Mouse (Mus musculus) testis, postnatal 14 days (tissue): Measurements from ENCODE around the gene Ube2v1.
"Not testable (repeated sequence)": the region's sequence is repeated elsewhere in the genome, so short reads cannot be mapped to it uniquely, and the experiment has no call there.

ENCODE experiments used
- DNase-seq: peaks from one replicate; pipeline ENCODE4 v3.0.0; 2021; ENCODE audit warnings: low spot score

The Ube2v1 gene

GRCm38 (mm10) chr2:167622352-167622751 lies 9.5 kb downstream of the Ube2v1 start:
- DNase-seq, result no peak

GRCm38 (mm10) chr2:167621255-167622087 lies 10.4 kb downstream of the Ube2v1 start:
- no peak for DNase-seq

GRCm38 (mm10) chr2:167617472-167617871 lies 14.4 kb downstream of the Ube2v1 start:
- no peak for DNase-seq

- no peak for DNase-seq
Observed at GRCm38 (mm10) chr2:167617034-167617433, 14.9 kb downstream of the Ube2v1 start.

GRCm38 (mm10) chr2:167613335-167613734 lies 18.6 kb downstream of the Ube2v1 start:
- DNase-seq, result not testable (repeated sequence)

- DNase-seq, result no peak
Observed at GRCm38 (mm10) chr2:167612122-167612521, 19.8 kb downstream of the Ube2v1 start.

GRCm38 (mm10) chr2:167611287-167611686 lies 20.6 kb downstream of the Ube2v1 start:
- DNase-seq, result no peak

- DNase-seq, result no peak
Observed at GRCm38 (mm10) chr2:167606745-167607123, 25.2 kb downstream of the Ube2v1 start.

- no peak for DNase-seq
Observed at GRCm38 (mm10) chr2:167605817-167606744, 25.8 kb downstream of the Ube2v1 start.

- peak; percentile 69 for DNase-seq
Observed at GRCm38 (mm10) chr2:167605178-167605794, 26.6 kb downstream of the Ube2v1 start.

- DNase-seq, result no peak
Observed at GRCm38 (mm10) chr2:167602978-167603377, 28.9 kb downstream of the Ube2v1 start.

- no peak for DNase-seq
Observed at GRCm38 (mm10) chr2:167602364-167602763, 29.5 kb downstream of the Ube2v1 start.

- DNase-seq, result no peak
Observed at GRCm38 (mm10) chr2:167600481-167600995, 31.4 kb downstream of the Ube2v1 start.

GRCm38 (mm10) chr2:167599917-167600316 lies 32.0 kb downstream of the Ube2v1 start:
- DNase-seq, result no peak

- DNase-seq, result no peak
Observed at GRCm38 (mm10) chr2:167599195-167599594, 32.7 kb downstream of the Ube2v1 start.

GRCm38 (mm10) chr2:167597492-167598186 lies 34.3 kb downstream of the Ube2v1 start:
- DNase-seq, result no peak

GRCm38 (mm10) chr2:167596726-167597491 lies 35.0 kb downstream of the Ube2v1 start:
- no peak for DNase-seq

- DNase-seq, result no peak
Observed at GRCm38 (mm10) chr2:167596262-167596661, 35.6 kb downstream of the Ube2v1 start.

- no peak for DNase-seq
Observed at GRCm38 (mm10) chr2:167595761-167596171, 36.1 kb downstream of the Ube2v1 start.

GRCm38 (mm10) chr2:167594444-167594934 lies 37.4 kb downstream of the Ube2v1 start:
- DNase-seq, result peak; percentile 84
